Mouse (Mus musculus) stomach, embryonic 14.5 days (tissue): Measurements from ENCODE around the gene Cyp3a16. TPM values are rescaled to one million over a fixed set of nuclear protein-coding genes. Genes with fewer than 3 reads are reported as not detected.

ENCODE experiments used
- polyA plus RNA-seq: library from polyadenylated mRNA; unstranded; fragments of >200 nt; fragmentation: Nextera tagmentation; extraction: Ambion mirVana; gene quantifications from 2 replicates; pipeline ENCODE4 v1.2.1, GENCODE M21; 2014

Cyp3a16 gene
- polyA plus RNA-seq, 1 experiment from 2014 or later = not detected

Other genes starting within 250 kb of the Cyp3a16 start
- 39.8 and 42.0 TPM in 2 replicates for gene Zfp655, start 238.0 kb downstream of the Cyp3a16 start, polyA plus RNA-seq
- 0.80 and 1.6 TPM in 2 replicates for gene Zscan25, start 189.2 kb downstream of the Cyp3a16 start, polyA plus RNA-seq
- not detected in 2 replicates for gene Cyp3a57, start 124.4 kb downstream of the Cyp3a16 start, polyA plus RNA-seq
- not detected in 2 replicates for gene Cyp3a41b, start 115.0 kb upstream of the Cyp3a16 start, polyA plus RNA-seq